Mouse (Mus musculus): ENCODE data around the gene Fndc4. TPM values are rescaled to one million over a fixed set of nuclear protein-coding genes. Genes with fewer than 3 reads are reported as not detected.

Gene Fndc4
- total RNA-seq (2014; rRNA removed) (184 and 187 TPM in 2 replicates), polyA plus RNA-seq (2015; fragmentation: Nextera tagmentation; extraction: Ambion mirVana) (122 TPM in 2 replicates)

DNA sequence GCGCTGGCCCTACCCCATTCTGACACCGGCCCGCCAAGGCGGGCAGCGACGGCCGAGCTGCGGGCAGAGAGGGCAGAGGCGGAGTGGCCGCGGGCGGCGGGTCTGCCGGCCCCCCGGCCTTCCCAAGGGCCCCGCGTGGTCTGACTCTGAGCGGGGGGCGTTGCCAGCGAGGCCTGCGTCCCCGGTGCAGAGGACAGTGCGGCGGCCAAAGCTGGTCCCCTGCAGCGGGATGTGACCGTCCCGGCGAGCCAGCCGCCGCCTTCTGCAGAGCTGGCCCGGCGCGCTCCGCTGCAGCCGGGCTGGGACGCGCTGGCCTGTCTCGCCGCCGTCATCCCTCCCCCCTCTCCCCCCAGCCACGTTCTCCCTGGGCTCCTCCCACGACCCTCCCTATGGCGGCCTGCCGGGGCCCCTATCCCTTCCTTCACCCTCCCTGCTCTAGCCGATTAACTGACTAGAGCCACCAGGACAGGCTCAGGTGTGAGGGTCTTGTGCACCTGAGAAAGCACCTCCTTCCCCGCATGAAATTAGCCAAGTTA, at the start of gene Fndc4:
TSS of gene Fndc4 (minus strand) at position 475 of the 536 bp plus-strand sequence.
- DNase-seq (ENCODE audit: low spot score) (peak; percentile 81), ATAC-seq (peak; percentile 79)
- Histone ChIP-seq H3K36me3 (ENCODE audit: insufficient read depth, low read length) (peaks cover 17% of the 10 kb centered on the region; the same call in 1 of the 2 replicates), H3K4me1 (ENCODE audit: insufficient read depth, low read length) (peaks cover 4% of the 10 kb centered on the region; the same call in 1 of the 2 replicates), H3K4me3 (ENCODE audit: low read length) (peak within 1 kb of the TSS; percentile 85), H3K27me3 (ENCODE audit: insufficient read depth, low read length) (no peaks in the 10 kb centered on the region), H3K9me3 (ENCODE audit: low read length) (no peaks in the 10 kb centered on the region), H3K27ac (peak within 1 kb of the TSS; percentile 89), H3K4me2 (ENCODE audit: low read depth, low read length) (peak within 1 kb of the TSS; percentile 91), H3K9ac (replicated peaks; ENCODE audit: low read length) (peak within 1 kb of the TSS; percentile 95)
- WGBS, result 0% methylated on average over 37 of the region's 46 CpGs
- TF ChIP-seq CTCF (IDR thresholded peaks at IDR 0.05; ENCODE audit: low read depth), result no peak

GRCm38 (mm10) chr5:31328255-31328654, 32.4 kb upstream of the Fndc4 start:
- Histone ChIP-seq H3K4me1 (ENCODE audit: insufficient read depth, low read length) (no peaks in the 10 kb centered on the region), H3K4me3 (ENCODE audit: low read length) (no peak overlapping the region), H3K9ac (replicated peaks; ENCODE audit: low read length) (no peak overlapping the region), H3K27me3 (ENCODE audit: insufficient read depth, low read length) (no peaks in the 10 kb centered on the region), H3K9me3 (ENCODE audit: low read length) (no peaks in the 10 kb centered on the region), H3K36me3 (ENCODE audit: insufficient read depth, low read length) (no peaks in the 10 kb centered on the region), H3K4me2 (ENCODE audit: low read depth, low read length) (no peak overlapping the region), H3K27ac (no peak overlapping the region)
- peak; percentile 70 for TF ChIP-seq CTCF (IDR thresholded peaks at IDR 0.05; ENCODE audit: low read depth)
- 31% methylated on average over 7 of the region's 7 CpGs for WGBS
- DNase-seq (ENCODE audit: low spot score) (peak; percentile 77), ATAC-seq (no peak)

DNA sequence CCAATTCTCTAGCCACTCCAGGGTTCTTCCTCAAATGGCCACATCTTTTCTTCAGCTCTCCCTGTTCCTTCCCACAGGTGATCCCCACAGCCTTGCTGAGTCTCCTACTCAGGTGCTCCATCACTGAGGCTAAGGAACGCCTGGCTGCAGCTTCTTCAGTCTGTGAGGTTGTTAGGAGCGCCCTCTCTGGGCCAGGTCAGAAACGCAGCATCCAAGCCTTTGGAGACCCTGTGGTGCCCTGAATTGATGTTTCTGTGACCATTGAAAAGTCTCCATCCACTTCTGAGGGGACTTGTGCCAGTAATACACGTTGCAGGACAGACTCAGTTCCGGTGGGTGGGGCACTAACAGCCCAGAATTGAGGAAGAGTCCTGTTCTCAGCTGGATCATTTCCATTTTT, 31.0 kb upstream of the Fndc4 start:
- DNase-seq (ENCODE audit: low spot score) (no peak), ATAC-seq (no peak)
- 16% methylated on average over 5 of the region's 5 CpGs for WGBS
- no peak overlapping the region for H3K9ac ChIP-seq (replicated peaks; ENCODE audit: low read length)
- no peak overlapping the region for H3K4me3 ChIP-seq (ENCODE audit: low read length)
- H3K9me3 ChIP-seq (ENCODE audit: low read length), result no peaks in the 10 kb centered on the region
- TF ChIP-seq CTCF (IDR thresholded peaks at IDR 0.05; ENCODE audit: low read depth), result peak; percentile 12; the same call in 1 of the 2 replicates
- no peak overlapping the region for H3K27ac ChIP-seq
- no peak overlapping the region for H3K4me2 ChIP-seq (ENCODE audit: low read depth, low read length)
- H3K27me3 ChIP-seq (ENCODE audit: insufficient read depth, low read length), result no peaks in the 10 kb centered on the region
- no peaks in the 10 kb centered on the region for H3K4me1 ChIP-seq (ENCODE audit: insufficient read depth, low read length)
- no peaks in the 10 kb centered on the region for H3K36me3 ChIP-seq (ENCODE audit: insufficient read depth, low read length)

DNA sequence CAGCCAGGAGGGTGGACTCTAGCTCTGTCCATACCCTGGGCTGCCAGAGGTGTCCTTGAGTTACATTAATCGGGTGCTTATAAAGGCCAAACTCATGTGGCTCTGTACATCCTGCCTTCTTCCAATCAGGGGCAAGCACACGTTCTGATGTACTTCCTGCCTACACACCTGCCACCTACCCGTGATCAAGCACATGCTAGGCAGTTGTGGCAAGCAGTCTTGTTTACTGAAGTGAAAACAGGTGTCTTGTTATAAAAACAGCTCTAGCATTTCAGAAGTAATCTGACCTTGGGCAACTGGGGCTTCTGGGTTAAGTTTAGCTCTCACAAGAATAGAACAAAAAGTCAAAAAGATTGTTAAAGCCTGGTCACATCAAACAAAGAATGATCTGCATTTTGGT, 28.2 kb upstream of the Fndc4 start:
- no peak overlapping the region for H3K4me2 ChIP-seq (ENCODE audit: low read depth, low read length)
- H3K4me1 ChIP-seq (ENCODE audit: insufficient read depth, low read length), result no peaks in the 10 kb centered on the region
- H3K4me3 ChIP-seq (ENCODE audit: low read length), result no peak overlapping the region
- no peak overlapping the region for H3K9ac ChIP-seq (replicated peaks; ENCODE audit: low read length)
- no peak for ATAC-seq
- H3K27me3 ChIP-seq (ENCODE audit: insufficient read depth, low read length), result no peaks in the 10 kb centered on the region
- no peak for DNase-seq (ENCODE audit: low spot score)
- no peaks in the 10 kb centered on the region for H3K9me3 ChIP-seq (ENCODE audit: low read length)
- H3K27ac ChIP-seq, result no peak overlapping the region
- TF ChIP-seq CTCF (IDR thresholded peaks at IDR 0.05; ENCODE audit: low read depth), result no peak
- 64% methylated on average over 3 of the region's 3 CpGs for WGBS
- no peaks in the 10 kb centered on the region for H3K36me3 ChIP-seq (ENCODE audit: insufficient read depth, low read length)

GRCm38 (mm10) chr5:31322776-31323175, 26.9 kb upstream of the Fndc4 start:
- Histone ChIP-seq H3K4me1 (ENCODE audit: insufficient read depth, low read length) (no peaks in the 10 kb centered on the region), H3K36me3 (ENCODE audit: insufficient read depth, low read length) (no peaks in the 10 kb centered on the region), H3K4me3 (ENCODE audit: low read length) (no peak overlapping the region), H3K9ac (replicated peaks; ENCODE audit: low read length) (no peak overlapping the region), H3K9me3 (ENCODE audit: low read length) (no peaks in the 10 kb centered on the region), H3K4me2 (ENCODE audit: low read depth, low read length) (no peak overlapping the region), H3K27ac (no peak overlapping the region), H3K27me3 (ENCODE audit: insufficient read depth, low read length) (no peaks in the 10 kb centered on the region)
- DNase-seq (ENCODE audit: low spot score), result no peak
- no peak for TF ChIP-seq CTCF (IDR thresholded peaks at IDR 0.05; ENCODE audit: low read depth)
- no peak for ATAC-seq
- WGBS, result 83% methylated on average over 3 of the region's 3 CpGs

DNA sequence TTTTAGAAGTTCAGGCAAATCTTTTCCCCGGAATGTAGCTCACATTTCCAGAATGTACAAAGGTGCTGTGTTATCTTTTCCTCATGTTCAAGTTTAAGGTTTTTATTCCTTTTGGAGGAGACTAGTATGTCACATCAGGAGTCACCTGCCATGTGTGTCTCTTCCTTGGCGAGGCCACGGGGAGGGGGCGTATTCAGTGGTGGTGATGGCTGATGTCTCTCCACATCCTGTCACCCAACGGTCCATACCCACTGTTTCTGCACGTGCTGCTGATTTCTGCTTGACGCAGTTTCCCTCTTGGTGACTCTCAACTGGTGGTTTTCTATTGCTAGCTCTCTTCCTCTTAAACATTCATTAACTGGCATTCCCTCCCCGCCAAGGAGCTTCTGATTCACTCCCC, 16.9 kb upstream of the Fndc4 start:
- no peak for TF ChIP-seq CTCF (IDR thresholded peaks at IDR 0.05; ENCODE audit: low read depth)
- no peak overlapping the region for H3K27ac ChIP-seq
- no peaks in the 10 kb centered on the region for H3K9me3 ChIP-seq (ENCODE audit: low read length)
- H3K27me3 ChIP-seq (ENCODE audit: insufficient read depth, low read length), result no peaks in the 10 kb centered on the region
- no peak overlapping the region for H3K4me3 ChIP-seq (ENCODE audit: low read length)
- DNase-seq (ENCODE audit: low spot score) (no peak), ATAC-seq (no peak)
- H3K9ac ChIP-seq (replicated peaks; ENCODE audit: low read length), result no peak overlapping the region
- no peaks in the 10 kb centered on the region for H3K36me3 ChIP-seq (ENCODE audit: insufficient read depth, low read length)
- no peaks in the 10 kb centered on the region for H3K4me1 ChIP-seq (ENCODE audit: insufficient read depth, low read length)
- H3K4me2 ChIP-seq (ENCODE audit: low read depth, low read length), result no peak overlapping the region
- 89% methylated on average over 8 of the region's 8 CpGs for WGBS

GRCm38 (mm10) chr5:31303093-31303492, 7.2 kb upstream of the Fndc4 start:
- ATAC-seq (no peak), DNase-seq (ENCODE audit: low spot score) (no peak)
- WGBS, result 87% methylated on average over 6 of the region's 6 CpGs
- Histone ChIP-seq H3K9me3 (ENCODE audit: low read length) (no peaks in the 10 kb centered on the region), H3K27me3 (ENCODE audit: insufficient read depth, low read length) (no peaks in the 10 kb centered on the region), H3K36me3 (ENCODE audit: insufficient read depth, low read length) (no peaks in the 10 kb centered on the region), H3K4me1 (ENCODE audit: insufficient read depth, low read length) (no peaks in the 10 kb centered on the region), H3K27ac (no peak overlapping the region), H3K9ac (replicated peaks; ENCODE audit: low read length) (no peak overlapping the region), H3K4me3 (ENCODE audit: low read length) (no peak overlapping the region), H3K4me2 (ENCODE audit: low read depth, low read length) (no peak overlapping the region)
- no peak for TF ChIP-seq CTCF (IDR thresholded peaks at IDR 0.05; ENCODE audit: low read depth)
